Mouse (Mus musculus) heart, postnatal 0 days (tissue): ENCODE measurements around the gene Trim44. TPM values are rescaled to one million over a fixed set of nuclear protein-coding genes. Genes with fewer than 3 reads are reported as not detected.

Experiments used
- ATAC-seq: fragments of 200-750 bp; cut with Nextera tagmentation; 2 replicates; pipeline ENCODE4 v1.8.0; 2017; ENCODE audit warnings: low read depth, moderate number of reproducible peaks, moderate library complexity; ENCODE audit not compliant: insufficient read depth
- DNase-seq: peaks from one replicate; pipeline ENCODE4 v3.0.0-alpha.2; 2016; ENCODE audit warnings: low spot score
- H3K27ac ChIP-seq: fragments of 300-500 bp; sonication (generic); 2 replicates; pipeline ENCODE4 v1.5.1; 2014; ENCODE audit warnings: low read depth, mild to moderate bottlenecking
- H3K27me3 ChIP-seq: fragments of 300-500 bp; sonication (generic); 2 replicates; pipeline ENCODE4 v1.6.1; 2014; ENCODE audit warnings: low read length, mixed read lengths; ENCODE audit not compliant: control insufficient read depth, insufficient read depth
- H3K36me3 ChIP-seq: fragments of 300-500 bp; sonication (generic); replicated peaks from 2 replicates; pipeline ENCODE4 v1.6.1; 2014; ENCODE audit warnings: low read length, mixed read lengths; ENCODE audit not compliant: control insufficient read depth, insufficient read depth
- H3K4me1 ChIP-seq: fragments of 300-500 bp; sonication (generic); 2 replicates; pipeline ENCODE4 v1.6.1; 2014; ENCODE audit warnings: antibody characterized with exemption; ENCODE audit not compliant: control insufficient read depth, insufficient read depth
- H3K4me2 ChIP-seq: fragments of 300-500 bp; sonication (generic); 2 replicates; pipeline ENCODE4 v1.6.1; 2014; ENCODE audit warnings: low read depth, mild to moderate bottlenecking, low read length, moderate library complexity
- H3K4me3 ChIP-seq: fragments of 300-500 bp; sonication (generic); 2 replicates; pipeline ENCODE4 v1.5.1; 2014; ENCODE audit warnings: low read depth, low read length
- H3K9ac ChIP-seq: fragments of 300-500 bp; sonication (generic); replicated peaks from 2 replicates; pipeline ENCODE4 v1.6.1; 2014; ENCODE audit warnings: low read depth, low read length, mixed read lengths
- H3K9me3 ChIP-seq: fragments of 300-500 bp; sonication (generic); replicated peaks from 2 replicates; pipeline ENCODE4 v1.6.1; 2016; ENCODE audit warnings: low read length; ENCODE audit not compliant: control insufficient read depth
- CTCF ChIP-seq: IDR thresholded peaks from 2 replicates; pipeline ENCODE4 v1.5.1; 2016; ENCODE audit warnings: antibody characterized with exemption, control low read depth, low read depth
- EP300 ChIP-seq: IDR thresholded peaks from 2 replicates; pipeline ENCODE4 v1.6.1; 2016; ENCODE audit warnings: antibody characterized with exemption, low read depth
- WGBS: fragments of 180-500 bp; shearing (Covaris S2); extraction: QIAGEN DNeasy Blood & Tissue Kit; methylation state at CpG from one replicate; pipeline ENCODE4 v1.1.7; 2014; 5-methylcytosine and 5-hydroxymethylcytosine counted together
- polyA plus RNA-seq: library from polyadenylated mRNA; unstranded; fragments of >200 nt; fragmentation: Nextera tagmentation; extraction: Ambion mirVana; gene quantifications from 2 replicates; pipeline ENCODE4 v1.2.1, GENCODE M21; 2015
- total RNA-seq: library from RNA; depleted of rRNA; stranded (reverse); fragments of >200 nt; gene quantifications from 2 replicates; pipeline ENCODE4 v1.2.3, GENCODE M21; 2014; ENCODE audit warnings: low replicate concordance

The Trim44 gene
- total and polyA plus RNA-seq, 2 experiments from 2014 or later: 10.9 to 23.0 TPM

- no peak for ATAC-seq
- no peak overlapping the region; the same call in 1 of the 2 replicates for H3K27ac ChIP-seq
- no peak overlapping the region for H3K4me3 ChIP-seq
Observed at GRCm38 (mm10) chr2:102258682-102259081, 148.9 kb downstream of the Trim44 start.

GRCm38 (mm10) chr2:102257964-102258605, 149.5 kb downstream of the Trim44 start:
- DNase-seq (no peak), ATAC-seq (no peak)
- peaks cover 21% of the 10 kb centered on the region for H3K4me1 ChIP-seq
- H3K27me3 ChIP-seq: 0 out of 2 replicates have a peak, but pooled peaks cover 18% of the 10 kb centered on the region
- no peak overlapping the region; the same call in 1 of the 2 replicates for H3K4me3 ChIP-seq
- no peak for TF ChIP-seq CTCF
- TF ChIP-seq EP300: no peak
- no peak overlapping the region for H3K9ac ChIP-seq
- no peaks in the 10 kb centered on the region for H3K9me3 ChIP-seq
- no peak overlapping the region; the same call in 1 of the 2 replicates for H3K27ac ChIP-seq
- H3K36me3 ChIP-seq: no peaks in the 10 kb centered on the region
- peak overlapping the region; percentile 35 for H3K4me2 ChIP-seq
- WGBS: 6% methylated on average over 12 of the region's 12 CpGs

More at GRCm38 (mm10) chr2:102258682-102259081, 148.9 kb downstream of the Trim44 start:
- TF ChIP-seq CTCF: no peak
- TF ChIP-seq EP300: no peak
- Histone ChIP-seq H3K27me3 (0 out of 2 replicates have a peak, but pooled peaks cover 18% of the 10 kb centered on the region), H3K4me1 (peaks cover 18% of the 10 kb centered on the region), H3K4me2 (peak overlapping the region; percentile 35; the same call in 1 of the 2 replicates), H3K9ac (no peak overlapping the region), H3K9me3 (no peaks in the 10 kb centered on the region), H3K36me3 (no peaks in the 10 kb centered on the region)
- WGBS: 25% methylated on average over 8 of the region's 8 CpGs
- DNase-seq: no peak

- 80% methylated on average over 5 of the region's 5 CpGs for WGBS
- Histone ChIP-seq H3K9me3 (no peaks in the 10 kb centered on the region), H3K4me1 (peaks cover 23% of the 10 kb centered on the region), H3K9ac (no peak overlapping the region), H3K27me3 (0 out of 2 replicates have a peak, but pooled peaks cover 18% of the 10 kb centered on the region), H3K4me3 (no peak overlapping the region), H3K4me2 (no peak overlapping the region), H3K27ac (no peak overlapping the region), H3K36me3 (no peaks in the 10 kb centered on the region)
- no peak for DNase-seq
- ATAC-seq: no peak
- TF ChIP-seq EP300 (no peak), CTCF (no peak)
Observed at GRCm38 (mm10) chr2:102256591-102257335, 150.9 kb downstream of the Trim44 start.

GRCm38 (mm10) chr2:102256100-102256499, 151.5 kb downstream of the Trim44 start:
- Histone ChIP-seq H3K4me2 (no peak overlapping the region), H3K9me3 (no peaks in the 10 kb centered on the region), H3K27me3 (0 out of 2 replicates have a peak, but pooled peaks cover 18% of the 10 kb centered on the region), H3K36me3 (no peaks in the 10 kb centered on the region), H3K4me3 (no peak overlapping the region), H3K9ac (no peak overlapping the region), H3K27ac (no peak overlapping the region), H3K4me1 (peaks cover 23% of the 10 kb centered on the region)
- ATAC-seq (no peak), DNase-seq (no peak)
- WGBS: 59% methylated on average over 3 of the region's 3 CpGs
- TF ChIP-seq CTCF: no peak
- no peak for TF ChIP-seq EP300

GRCm38 (mm10) chr2:102253204-102253603, 154.4 kb downstream of the Trim44 start:
- H3K4me2 ChIP-seq: no peak overlapping the region
- H3K27me3 ChIP-seq: 0 out of 2 replicates have a peak, but pooled peaks cover 7% of the 10 kb centered on the region
- no peaks in the 10 kb centered on the region for H3K9me3 ChIP-seq
- no peak for DNase-seq
- 73% methylated on average over 7 of the region's 7 CpGs for WGBS
- H3K36me3 ChIP-seq: no peaks in the 10 kb centered on the region
- TF ChIP-seq CTCF (no peak), EP300 (no peak)
- no peak for ATAC-seq
- H3K9ac ChIP-seq: no peak overlapping the region
- no peak overlapping the region for H3K27ac ChIP-seq
- H3K4me1 ChIP-seq: peaks cover 10% of the 10 kb centered on the region; the same call in 1 of the 2 replicates
- H3K4me3 ChIP-seq: no peak overlapping the region
